Mouse (Mus musculus): ENCODE results near the gene Opcml. TPM values are rescaled to one million over a fixed set of nuclear protein-coding genes. Genes with fewer than 3 reads are reported as not detected.

Gene Opcml
- total RNA-seq, 2 experiments from 2014 or later, result 1.0 to 2.3 TPM

- DNase-seq, result no peak
Observed at GRCm38 (mm10) chr9:28255128-28255904, 464.7 kb downstream of the Opcml start.

DNA sequence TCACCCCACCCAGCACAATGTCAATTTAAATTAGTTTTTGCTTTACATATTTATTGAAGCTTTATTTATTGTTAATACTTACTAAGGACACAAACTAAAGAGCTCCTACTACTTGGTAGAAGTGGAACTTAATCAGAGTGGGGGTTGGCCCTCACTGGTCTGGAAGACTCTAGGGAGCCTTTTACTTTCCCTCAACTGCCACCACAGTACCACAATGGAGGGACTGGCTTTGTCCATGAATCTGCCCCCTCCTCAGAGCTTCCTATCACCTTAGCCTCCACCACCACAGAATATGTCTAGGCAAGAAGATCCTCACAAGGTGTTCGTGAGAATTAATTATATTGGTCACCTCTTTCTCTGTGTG is 465.3 kb downstream of the Opcml start:
- DNase-seq, result no peak

DNA sequence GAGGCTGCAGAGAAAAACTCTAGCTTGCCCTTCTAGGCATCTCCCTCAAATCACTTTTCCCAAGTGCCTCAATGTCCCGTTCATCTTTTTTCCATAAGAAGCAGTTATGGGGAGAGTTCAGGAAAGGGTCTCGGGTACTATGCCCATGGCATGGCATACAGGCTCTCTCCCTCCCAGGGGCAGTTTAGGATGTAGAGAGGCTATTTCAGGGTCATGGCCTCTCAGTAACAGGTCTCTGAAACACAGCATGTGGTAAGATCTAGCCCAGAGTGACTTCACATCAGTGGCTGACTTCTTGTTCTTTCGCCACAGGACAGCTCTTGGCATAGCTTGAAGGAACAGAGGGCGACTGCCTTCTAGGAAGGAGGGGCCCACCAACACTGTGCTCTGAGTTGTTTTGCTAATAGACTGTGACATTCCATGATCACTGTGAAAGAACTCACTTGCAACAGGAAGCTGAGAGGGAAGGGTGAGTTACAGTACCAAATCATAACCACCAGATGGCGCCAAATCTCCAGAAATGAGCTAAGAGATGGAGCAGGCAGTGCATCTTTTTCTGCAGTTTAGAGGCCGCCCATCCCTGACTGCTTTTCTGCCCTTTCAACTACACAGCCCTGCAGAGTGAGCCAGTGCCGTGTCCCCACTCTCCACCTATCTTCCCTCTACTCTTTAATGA is 470.6 kb downstream of the Opcml start:
- peak; percentile 13 for DNase-seq

GRCm38 (mm10) chr9:28262021-28262420 is 471.4 kb downstream of the Opcml start:
- no peak for DNase-seq

DNA sequence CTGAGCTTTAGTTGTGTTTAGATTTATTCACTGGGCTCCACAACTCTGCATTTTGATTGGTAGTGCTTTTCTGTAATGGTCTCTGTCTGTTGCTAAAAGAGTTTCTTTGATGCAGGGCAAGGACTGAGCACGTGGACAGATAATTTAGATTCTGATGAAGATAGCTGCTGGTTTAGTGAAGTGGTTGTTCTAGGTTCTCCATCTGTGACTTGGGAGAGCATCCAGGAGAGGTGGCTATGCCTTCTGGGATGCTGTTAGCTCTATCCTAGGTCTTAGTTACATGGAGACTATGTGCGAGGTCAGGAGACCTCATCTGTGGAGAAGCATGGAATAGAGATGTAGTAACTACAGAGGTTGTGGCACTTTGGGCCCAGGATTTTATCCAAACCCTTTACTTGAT is 472.3 kb downstream of the Opcml start:
- DNase-seq, result no peak

DNA sequence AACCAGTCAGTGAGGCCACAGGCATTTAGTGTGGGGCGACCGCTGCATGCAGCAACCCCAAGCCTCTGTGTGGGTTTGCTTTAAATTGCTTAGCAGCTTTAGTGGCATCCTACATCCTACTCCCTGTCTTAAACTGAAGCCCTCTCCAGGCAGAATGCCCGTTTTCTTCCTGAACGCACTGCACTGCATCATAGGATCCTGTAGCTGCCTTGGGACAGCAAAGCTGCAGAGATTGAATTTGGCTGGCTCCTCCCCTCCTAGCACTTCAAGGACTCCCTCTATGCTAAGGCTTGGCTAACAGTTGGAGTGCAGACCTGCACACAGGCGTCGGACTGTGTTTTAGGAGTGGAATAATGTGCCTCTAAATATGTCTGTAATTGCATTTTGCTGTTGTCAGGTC is 474.2 kb downstream of the Opcml start:
- no peak for DNase-seq

DNA sequence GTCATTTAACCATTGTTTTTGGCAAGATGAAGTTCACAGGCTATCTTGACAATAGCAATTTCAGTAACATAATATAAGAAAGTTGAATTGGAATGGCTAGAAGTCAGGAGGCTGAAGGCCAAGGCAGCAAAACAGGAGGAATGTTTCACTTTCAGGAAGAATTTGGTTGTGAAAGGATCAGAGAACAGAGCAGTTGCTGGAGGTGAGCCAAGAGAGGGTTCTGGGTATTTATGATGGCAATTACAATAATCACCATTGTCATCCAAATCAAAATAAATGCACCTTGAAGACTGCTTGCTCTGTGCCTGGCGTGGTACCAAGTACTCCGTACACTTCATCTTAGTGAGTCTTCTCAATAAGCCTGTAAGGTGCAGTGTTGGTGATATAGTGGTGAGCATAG is 483.2 kb downstream of the Opcml start:
- DNase-seq, result no peak

- no peak for DNase-seq
Observed at GRCm38 (mm10) chr9:28278555-28278954, 488.0 kb downstream of the Opcml start.

DNA sequence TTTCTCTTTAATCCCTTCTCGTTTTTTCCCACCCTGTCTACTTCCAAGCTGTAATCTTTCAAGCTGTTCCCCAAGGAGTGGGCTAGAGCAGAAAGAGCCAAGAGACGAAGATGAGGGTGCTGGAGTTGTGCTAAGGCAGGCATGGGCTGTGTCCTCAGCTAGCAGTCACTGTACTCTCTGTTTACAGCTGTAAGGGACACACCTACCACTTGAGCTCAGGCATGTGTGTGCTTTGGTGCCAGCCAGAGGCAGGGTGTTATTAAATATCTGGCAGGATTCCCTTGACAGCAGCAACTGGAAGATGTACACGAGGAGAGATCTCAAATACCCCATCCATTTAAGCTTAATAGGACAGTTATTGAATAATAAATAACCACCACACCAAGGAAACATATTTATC is 490.4 kb downstream of the Opcml start:
- no peak for DNase-seq

DNA sequence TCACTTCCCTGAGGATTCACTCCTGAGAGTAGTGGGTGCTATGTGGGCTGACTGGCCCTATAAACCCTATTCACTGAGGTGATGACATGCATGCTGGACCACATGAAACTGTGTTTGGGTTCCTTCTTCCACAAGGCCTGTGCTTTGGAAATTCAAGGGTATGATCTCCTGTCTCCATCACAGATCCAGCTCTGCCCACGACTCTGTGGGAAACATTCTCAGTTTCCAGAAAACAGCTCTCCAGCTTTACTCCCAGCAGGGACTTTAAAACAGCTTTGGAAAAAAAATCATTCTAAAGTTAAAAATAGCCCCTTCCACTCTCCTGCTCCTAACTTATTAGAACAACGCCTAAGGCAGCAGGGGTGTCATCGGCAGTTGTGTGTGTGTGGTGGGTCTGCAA is 491.0 kb downstream of the Opcml start:
- no peak for DNase-seq

DNA sequence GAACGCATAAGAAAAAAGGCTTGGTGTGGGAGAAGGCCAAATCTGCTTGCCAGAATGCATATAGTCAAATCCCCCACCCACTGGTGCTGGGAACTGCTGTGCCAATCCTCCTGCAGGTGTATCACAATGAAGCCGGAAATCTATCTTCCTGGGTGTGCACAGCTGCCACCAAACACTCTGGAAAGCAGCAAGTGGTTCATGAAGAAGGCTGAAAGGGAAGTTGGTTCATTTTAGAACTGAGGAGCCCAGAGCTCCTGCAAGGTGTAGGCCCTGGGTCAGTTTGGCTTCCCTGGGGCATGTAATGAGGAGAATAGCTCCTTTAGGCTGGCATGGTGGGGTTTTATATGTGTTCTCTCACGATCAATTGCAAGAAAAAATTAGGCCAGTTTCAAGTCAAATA is 494.4 kb downstream of the Opcml start:
- no peak for DNase-seq

GRCm38 (mm10) chr9:28286384-28286783 is 495.8 kb downstream of the Opcml start:
- DNase-seq, result no peak

GRCm38 (mm10) chr9:28287485-28287884 is 496.9 kb downstream of the Opcml start:
- DNase-seq, result no peak

GRCm38 (mm10) chr9:28289696-28290330 is 499.2 kb downstream of the Opcml start:
- no peak for DNase-seq

- DNase-seq, result no peak
Observed at GRCm38 (mm10) chr9:28303659-28304058, 513.1 kb downstream of the Opcml start.

DNA sequence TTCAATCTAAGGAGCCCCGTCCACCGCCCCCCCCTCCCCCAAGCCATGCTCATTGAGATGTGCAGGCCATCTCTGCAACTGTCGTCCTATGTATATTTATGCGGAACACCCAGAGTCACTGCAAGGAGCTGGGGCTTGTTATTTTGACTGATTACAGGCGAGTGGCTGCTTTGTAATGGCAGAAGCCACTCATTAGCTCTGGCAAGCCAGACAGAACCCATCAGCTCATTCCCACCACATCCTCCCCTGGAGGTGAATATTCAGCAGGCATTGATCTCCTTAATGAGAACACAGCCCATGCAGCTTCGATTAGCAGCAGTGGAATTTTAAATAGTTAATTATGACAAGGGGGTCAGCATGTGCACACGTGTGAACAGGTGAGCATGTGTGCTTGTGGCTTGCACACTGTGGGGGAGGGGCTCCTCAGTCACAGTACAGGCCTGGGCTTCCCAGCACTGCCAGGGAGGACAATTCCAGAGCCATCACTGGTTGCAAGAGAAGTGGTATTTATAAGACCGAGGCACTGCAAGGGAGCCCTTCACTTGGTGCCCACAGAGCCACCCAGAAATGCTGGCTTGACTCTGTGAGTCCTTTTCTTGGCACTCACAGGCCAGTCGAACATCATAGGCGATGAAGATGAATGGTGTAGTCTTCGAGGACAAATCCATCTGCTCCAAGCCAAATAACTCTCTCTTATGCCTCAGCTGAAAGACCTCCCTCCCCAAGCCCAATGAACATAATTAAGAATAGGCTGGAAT is 516.0 kb downstream of the Opcml start:
- no peak for DNase-seq

GRCm38 (mm10) chr9:28307122-28307430 is 516.5 kb downstream of the Opcml start:
- DNase-seq, result no peak

- DNase-seq, result no peak
Observed at GRCm38 (mm10) chr9:28307481-28308050, 517.0 kb downstream of the Opcml start.

DNA sequence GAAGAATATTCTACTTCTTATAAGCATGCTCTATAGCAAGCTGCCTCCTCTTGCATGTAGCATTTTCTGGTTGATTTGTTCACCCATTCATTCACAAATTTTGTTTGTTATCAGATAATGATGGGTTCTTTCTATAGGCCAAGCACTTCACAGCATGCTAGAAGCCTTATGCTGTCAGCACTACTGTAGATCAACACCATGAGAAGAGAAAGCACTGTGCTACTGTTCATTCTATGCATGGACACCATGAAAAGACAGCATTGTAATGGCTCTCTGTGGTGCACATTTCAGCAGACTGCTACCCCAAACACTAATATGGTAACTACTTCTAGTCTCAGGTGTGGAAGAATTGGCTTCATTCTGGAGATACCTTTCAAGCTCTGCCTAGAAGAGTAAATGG is 527.3 kb downstream of the Opcml start:
- DNase-seq, result no peak

DNA sequence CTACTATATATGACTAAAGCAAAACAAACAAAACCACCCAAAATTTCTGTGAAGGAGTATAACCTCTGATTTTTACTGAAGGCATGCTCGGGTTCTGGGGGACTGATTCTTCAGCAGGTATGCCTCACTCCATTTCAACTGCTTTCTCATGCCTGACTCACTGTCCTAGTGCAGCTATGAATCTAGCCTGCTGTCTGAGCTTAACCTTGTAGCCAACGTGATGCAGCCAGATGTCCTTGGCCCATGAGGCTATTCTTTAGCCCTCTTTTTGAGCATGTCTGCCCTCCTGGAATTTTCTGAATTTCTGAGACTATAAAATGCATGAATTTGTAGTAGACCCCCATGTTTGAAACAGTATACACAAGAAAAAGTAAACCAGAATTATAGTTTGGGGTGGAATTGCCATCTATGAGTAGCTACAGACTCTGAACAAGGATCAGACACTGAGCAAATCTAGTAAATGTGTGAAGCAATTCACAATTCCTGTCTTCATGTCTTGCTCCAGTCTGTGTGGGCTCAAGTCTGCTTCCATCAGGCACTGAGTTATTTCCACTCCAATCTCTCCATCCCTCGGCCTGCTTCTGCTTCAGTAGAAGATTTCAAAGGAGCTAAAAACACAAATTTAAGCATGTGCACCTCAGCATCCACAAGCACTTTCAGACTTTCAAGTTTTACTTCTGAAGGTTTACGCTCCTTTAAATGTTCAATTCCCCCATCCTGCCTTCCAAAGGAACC is 528.6 kb downstream of the Opcml start:
- no peak for DNase-seq

DNA sequence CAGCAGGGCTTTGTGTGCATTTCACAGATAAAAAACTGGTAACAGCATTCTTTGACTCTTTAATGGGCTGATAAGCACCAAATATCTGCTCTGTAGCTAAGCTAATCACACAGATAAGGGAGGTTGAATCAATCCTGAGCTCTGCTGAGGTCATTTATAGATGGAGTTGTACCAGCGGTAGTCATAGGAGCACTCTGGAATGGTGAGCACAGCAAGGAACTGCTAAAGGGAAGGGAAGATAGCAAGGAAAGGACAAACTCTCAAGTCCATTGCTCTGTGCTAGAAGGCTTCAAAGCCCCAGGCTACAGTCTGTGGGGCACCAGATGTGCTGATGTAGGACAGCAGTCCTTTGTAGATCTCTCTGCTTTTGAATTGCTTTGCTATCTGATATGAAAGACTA is 529.2 kb downstream of the Opcml start:
- no peak for DNase-seq

DNA sequence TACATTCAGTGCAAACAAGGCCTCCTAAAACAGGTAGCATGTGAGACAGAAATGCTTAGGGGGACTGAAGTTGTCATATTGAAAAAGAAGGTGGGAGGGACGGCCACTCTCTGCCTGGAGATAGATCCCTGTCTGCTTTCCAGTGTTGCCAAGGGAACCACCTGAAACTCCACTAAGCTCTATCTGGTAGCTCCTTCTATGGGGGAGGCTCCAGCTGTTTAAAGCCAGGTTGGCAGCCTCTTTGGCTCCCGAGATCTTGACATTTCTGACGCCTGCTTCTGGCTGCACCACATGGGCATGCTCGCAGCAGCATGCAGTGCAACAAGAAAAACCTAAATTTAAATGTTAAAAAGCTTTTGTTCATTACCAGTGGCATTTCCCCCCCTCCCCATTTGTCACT is 537.4 kb downstream of the Opcml start:
- DNase-seq, result no peak

Data from gastrocnemius, postnatal 25 days (tissue).